Mouse (Mus musculus): ENCODE measurements around the gene Tff3. TPM values are rescaled to one million over a fixed set of nuclear protein-coding genes. Genes with fewer than 3 reads are reported as not detected.

Tff3 gene
- polyA plus RNA-seq, 1 experiment = not detected

GRCm38 (mm10) chr17:31128708-31129318 lies 633 bp downstream of the Tff3 start:
- no peaks in the 10 kb centered on the region for H3K4me1 ChIP-seq (ENCODE audit: control insufficient read depth, insufficient read depth, low read length)
- TF ChIP-seq CTCF (IDR thresholded peaks at IDR 0.05; ENCODE audit: borderline replicate concordance, insufficient read depth, low read length) (no peak), POLR2A (IDR thresholded peaks at IDR 0.05; ENCODE audit: low read depth, low read length) (no peak)
- no peak overlapping the region for H3K27ac ChIP-seq (ENCODE audit: insufficient read depth, low read length)
- H3K4me3 ChIP-seq (ENCODE audit: insufficient read depth, low read length) = no peak overlapping the region

GRCm38 (mm10) chr17:31125548-31126266 lies 3.7 kb downstream of the Tff3 start:
- no peak for TF ChIP-seq POLR2A (IDR thresholded peaks at IDR 0.05; ENCODE audit: low read depth, low read length)
- no peak for TF ChIP-seq CTCF (IDR thresholded peaks at IDR 0.05; ENCODE audit: borderline replicate concordance, insufficient read depth, low read length)
- no peak overlapping the region for H3K27ac ChIP-seq (ENCODE audit: insufficient read depth, low read length)
- no peak overlapping the region for H3K4me3 ChIP-seq (ENCODE audit: insufficient read depth, low read length)
- H3K4me1 ChIP-seq (ENCODE audit: control insufficient read depth, insufficient read depth, low read length) = no peaks in the 10 kb centered on the region

GRCm38 (mm10) chr17:31121975-31122374 lies 7.5 kb downstream of the Tff3 start:
- TF ChIP-seq POLR2A (IDR thresholded peaks at IDR 0.05; ENCODE audit: low read depth, low read length) = no peak
- TF ChIP-seq CTCF (IDR thresholded peaks at IDR 0.05; ENCODE audit: borderline replicate concordance, insufficient read depth, low read length) = peak; percentile 77
- H3K27ac ChIP-seq (ENCODE audit: insufficient read depth, low read length) = no peak overlapping the region
- no peak overlapping the region for H3K4me3 ChIP-seq (ENCODE audit: insufficient read depth, low read length)
- H3K4me1 ChIP-seq (ENCODE audit: control insufficient read depth, insufficient read depth, low read length) = no peaks in the 10 kb centered on the region

- TF ChIP-seq POLR2A (IDR thresholded peaks at IDR 0.05; ENCODE audit: low read depth, low read length) (no peak), CTCF (IDR thresholded peaks at IDR 0.05; ENCODE audit: borderline replicate concordance, insufficient read depth, low read length) (peak; percentile 94)
- no peak overlapping the region for H3K27ac ChIP-seq (ENCODE audit: insufficient read depth, low read length)
- H3K4me3 ChIP-seq (ENCODE audit: insufficient read depth, low read length) = no peak overlapping the region
- H3K4me1 ChIP-seq (ENCODE audit: control insufficient read depth, insufficient read depth, low read length) = no peaks in the 10 kb centered on the region
Measured at GRCm38 (mm10) chr17:31119429-31119828, 10.0 kb downstream of the Tff3 start.

- H3K27ac ChIP-seq (ENCODE audit: insufficient read depth, low read length) = no peak overlapping the region
- no peaks in the 10 kb centered on the region for H3K4me1 ChIP-seq (ENCODE audit: control insufficient read depth, insufficient read depth, low read length)
- no peak for TF ChIP-seq CTCF (IDR thresholded peaks at IDR 0.05; ENCODE audit: borderline replicate concordance, insufficient read depth, low read length)
- H3K4me3 ChIP-seq (ENCODE audit: insufficient read depth, low read length) = no peak overlapping the region
Measured at GRCm38 (mm10) chr17:31117946-31118345, 11.5 kb downstream of the Tff3 start.

- H3K4me1 ChIP-seq (ENCODE audit: control insufficient read depth, insufficient read depth, low read length) = no peaks in the 10 kb centered on the region
- TF ChIP-seq CTCF (IDR thresholded peaks at IDR 0.05; ENCODE audit: borderline replicate concordance, insufficient read depth, low read length) (no peak), POLR2A (IDR thresholded peaks at IDR 0.05; ENCODE audit: low read depth, low read length) (no peak)
- no peak overlapping the region for H3K27ac ChIP-seq (ENCODE audit: insufficient read depth, low read length)
- no peak overlapping the region for H3K4me3 ChIP-seq (ENCODE audit: insufficient read depth, low read length)
Measured at GRCm38 (mm10) chr17:31116063-31116462, 13.4 kb downstream of the Tff3 start.

GRCm38 (mm10) chr17:31113191-31113856 lies 16.1 kb downstream of the Tff3 start:
- Histone ChIP-seq H3K27ac (ENCODE audit: insufficient read depth, low read length) (no peak overlapping the region), H3K4me3 (ENCODE audit: insufficient read depth, low read length) (no peak overlapping the region), H3K4me1 (ENCODE audit: control insufficient read depth, insufficient read depth, low read length) (no peaks in the 10 kb centered on the region)
- no peak for TF ChIP-seq CTCF (IDR thresholded peaks at IDR 0.05; ENCODE audit: borderline replicate concordance, insufficient read depth, low read length)
- TF ChIP-seq POLR2A (IDR thresholded peaks at IDR 0.05; ENCODE audit: low read depth, low read length) = no peak

GRCm38 (mm10) chr17:31108388-31108787 lies 21.1 kb downstream of the Tff3 start:
- TF ChIP-seq POLR2A (IDR thresholded peaks at IDR 0.05; ENCODE audit: low read depth, low read length) (no peak), CTCF (IDR thresholded peaks at IDR 0.05; ENCODE audit: borderline replicate concordance, insufficient read depth, low read length) (no peak)
- Histone ChIP-seq H3K4me1 (ENCODE audit: control insufficient read depth, insufficient read depth, low read length) (no peaks in the 10 kb centered on the region), H3K27ac (ENCODE audit: insufficient read depth, low read length) (no peak overlapping the region), H3K4me3 (ENCODE audit: insufficient read depth, low read length) (no peak overlapping the region)

- H3K4me1 ChIP-seq (ENCODE audit: control insufficient read depth, insufficient read depth, low read length) = no peaks in the 10 kb centered on the region
- TF ChIP-seq POLR2A (IDR thresholded peaks at IDR 0.05; ENCODE audit: low read depth, low read length) (no peak), CTCF (IDR thresholded peaks at IDR 0.05; ENCODE audit: borderline replicate concordance, insufficient read depth, low read length) (no peak)
Measured at GRCm38 (mm10) chr17:31103823-31104222, 25.6 kb downstream of the Tff3 start.

GRCm38 (mm10) chr17:31103007-31103570 lies 26.4 kb downstream of the Tff3 start:
- H3K4me3 ChIP-seq (ENCODE audit: insufficient read depth, low read length) = no peak overlapping the region
- TF ChIP-seq POLR2A (IDR thresholded peaks at IDR 0.05; ENCODE audit: low read depth, low read length) (no peak), CTCF (IDR thresholded peaks at IDR 0.05; ENCODE audit: borderline replicate concordance, insufficient read depth, low read length) (no peak)

More at GRCm38 (mm10) chr17:31103823-31104222, 25.6 kb downstream of the Tff3 start:
- Histone ChIP-seq H3K27ac (ENCODE audit: insufficient read depth, low read length) (no peak overlapping the region), H3K4me3 (ENCODE audit: insufficient read depth, low read length) (no peak overlapping the region)

More at GRCm38 (mm10) chr17:31103007-31103570, 26.4 kb downstream of the Tff3 start:
- Histone ChIP-seq H3K4me1 (ENCODE audit: control insufficient read depth, insufficient read depth, low read length) (no peaks in the 10 kb centered on the region), H3K27ac (ENCODE audit: insufficient read depth, low read length) (no peak overlapping the region)

All from embryonic fibroblast, embryonic 13.5 days (primary cell).